Mouse (Mus musculus) bone marrow macrophage, adult 2 months (primary cell): ENCODE results near the gene Clip2.

Source experiments
- CTCF ChIP-seq: IDR thresholded peaks from 2 replicates; pipeline ENCODE4 v1.5.1; 2012; ENCODE audit warnings: low read depth, mild to moderate bottlenecking, low read length, moderate library complexity
- POLR2A ChIP-seq: IDR thresholded peaks from 2 replicates; pipeline ENCODE4 v1.6.1; 2012; ENCODE audit warnings: mild to moderate bottlenecking, low read depth, low read length, borderline replicate concordance

DNA sequence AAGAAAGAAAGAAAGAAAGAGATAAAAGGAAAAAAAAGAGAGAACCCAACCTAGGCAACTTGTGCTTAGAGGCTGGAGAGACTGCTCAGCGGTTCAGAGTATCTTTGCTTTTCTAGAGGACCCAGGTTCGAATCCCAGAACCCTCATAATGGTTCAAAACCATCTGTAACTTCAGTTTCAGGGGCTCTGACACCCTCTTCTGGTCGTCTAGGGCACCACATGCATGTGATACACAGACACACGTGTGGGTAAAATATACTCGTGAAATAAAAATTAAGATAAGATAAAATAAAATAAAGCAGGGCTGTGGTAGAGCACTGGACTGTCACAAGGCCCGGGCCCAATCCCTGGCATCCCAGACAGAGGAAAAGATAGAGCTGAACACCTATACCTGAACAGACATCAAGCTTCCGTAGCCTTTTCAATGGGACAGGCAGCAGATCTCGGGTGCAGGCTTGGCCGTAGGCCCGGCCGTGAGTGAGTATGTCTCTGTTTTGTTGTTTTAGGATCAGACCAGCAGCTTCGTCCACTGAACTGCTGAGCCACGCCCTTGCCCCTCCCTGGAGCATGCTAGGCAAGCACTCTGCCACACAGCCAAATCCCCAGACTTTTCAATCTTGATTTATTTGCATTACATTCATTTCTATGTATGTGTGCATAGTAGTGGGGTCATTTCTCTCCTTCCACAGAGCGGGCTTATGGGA lies 24.4 kb upstream of the Clip2 start:
- TF ChIP-seq CTCF: no peak
- TF ChIP-seq POLR2A: no peak
